Mouse (Mus musculus) intestine, embryonic 14.5 days (tissue): ENCODE results near the gene Rom1. TPM values are rescaled to one million over a fixed set of nuclear protein-coding genes. Genes with fewer than 3 reads are reported as not detected.

Experiments
- ATAC-seq: fragments of 200-750 bp; cut with Nextera tagmentation; replicated peaks from 2 replicates; pipeline ENCODE4 v1.8.0; 2017; ENCODE audit warnings: low read depth, moderate number of reproducible peaks, moderate TSS enrichment, moderate library complexity; ENCODE audit not compliant: low FRiP score, low TSS enrichment
- DNase-seq: peaks from one replicate; pipeline ENCODE4 v3.0.0-alpha.2; 2018; ENCODE audit warnings: low spot score
- H3K27ac ChIP-seq: fragments of 300-500 bp; sonication (generic); 2 replicates; pipeline ENCODE4 v1.5.1; 2014; ENCODE audit warnings: low read depth, mild to moderate bottlenecking, control low read depth
- H3K27me3 ChIP-seq: fragments of 300-500 bp; sonication (generic); replicated peaks from 2 replicates; pipeline ENCODE4 v1.6.1; 2014; ENCODE audit warnings: low read length, control low read depth; ENCODE audit not compliant: control insufficient read depth, insufficient read depth
- H3K36me3 ChIP-seq: fragments of 300-500 bp; sonication (generic); 2 replicates; pipeline ENCODE4 v1.6.1; 2014; ENCODE audit warnings: low read length, control low read depth; ENCODE audit not compliant: control insufficient read depth, insufficient read depth
- H3K4me1 ChIP-seq: fragments of 300-500 bp; sonication (generic); replicated peaks from 2 replicates; pipeline ENCODE4 v1.6.1; 2014; ENCODE audit warnings: low read length, control low read depth, mixed read lengths; ENCODE audit not compliant: control insufficient read depth, insufficient read depth
- H3K4me2 ChIP-seq: fragments of 300-500 bp; sonication (generic); 2 replicates; pipeline ENCODE4 v1.6.1; 2014; ENCODE audit warnings: low read length
- H3K4me3 ChIP-seq: fragments of 300-500 bp; sonication (generic); 2 replicates; pipeline ENCODE4 v1.5.1; 2014; ENCODE audit warnings: low read depth, low read length, control low read depth, mixed read lengths
- H3K9ac ChIP-seq: fragments of 300-500 bp; sonication (generic); 2 replicates; pipeline ENCODE4 v1.6.1; 2014; ENCODE audit warnings: mild to moderate bottlenecking, low read length
- H3K9me3 ChIP-seq: fragments of 300-500 bp; sonication (generic); 2 replicates; pipeline ENCODE4 v1.6.1; 2016; ENCODE audit warnings: low read length, control low read depth; ENCODE audit not compliant: control insufficient read depth
- WGBS: fragments of 180-500 bp; shearing (Covaris S2); extraction: QIAGEN DNeasy Blood & Tissue Kit; methylation state at CpG from one replicate; pipeline ENCODE4 v1.1.7; 2014; 5-methylcytosine and 5-hydroxymethylcytosine counted together
- polyA plus RNA-seq: library from polyadenylated mRNA; unstranded; fragments of >200 nt; fragmentation: Nextera tagmentation; extraction: Ambion mirVana; gene quantifications from 2 replicates; pipeline ENCODE4 v1.2.1, GENCODE M21; 2014

Rom1 gene
- polyA plus RNA-seq, 1 experiment from 2014 or later = 1.1 TPM

DNA sequence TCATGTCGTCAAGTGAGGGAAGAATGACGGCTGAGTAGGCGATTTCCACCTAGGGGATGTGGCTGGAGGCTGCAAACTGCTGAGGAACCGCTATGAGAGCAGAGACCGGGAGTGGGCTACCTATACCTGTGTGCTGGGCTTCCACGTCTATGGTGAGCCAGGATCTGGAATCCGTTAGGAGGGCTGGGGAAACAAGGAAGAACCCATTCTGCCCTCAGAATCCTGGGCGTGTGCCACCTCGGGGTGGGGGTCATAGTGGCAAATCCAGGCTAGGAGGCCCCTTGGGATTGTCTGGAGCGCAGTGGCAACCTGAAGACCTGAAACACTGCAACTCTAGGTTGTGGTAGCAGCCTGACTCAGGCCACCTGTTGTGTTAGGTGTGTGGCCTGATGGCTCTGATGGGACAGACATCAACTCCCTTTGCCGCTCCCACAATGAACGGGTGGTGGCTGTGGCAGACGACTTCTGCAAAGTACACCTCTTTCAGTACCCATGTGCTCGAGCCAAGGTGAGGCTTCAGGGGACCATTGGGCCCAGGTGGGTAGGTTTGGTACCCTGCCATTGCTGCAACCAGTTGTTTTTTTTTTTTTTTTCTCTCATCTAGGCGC is 11.5 kb upstream of the Rom1 start:
- Histone ChIP-seq H3K36me3 (peaks cover 46% of the 10 kb centered on the region), H3K4me3 (0 out of 2 replicates have a peak overlapping the region, but pooled peaks have one; percentile 98), H3K27ac (no peak overlapping the region), H3K4me1 (peaks cover 26% of the 10 kb centered on the region), H3K4me2 (peak overlapping the region; percentile 75), H3K9ac (peak overlapping the region; percentile 99), H3K27me3 (no peaks in the 10 kb centered on the region), H3K9me3 (no peaks in the 10 kb centered on the region)
- ATAC-seq (no peak), DNase-seq (no peak)
- 80% methylated on average over 15 of the region's 15 CpGs for WGBS

DNA sequence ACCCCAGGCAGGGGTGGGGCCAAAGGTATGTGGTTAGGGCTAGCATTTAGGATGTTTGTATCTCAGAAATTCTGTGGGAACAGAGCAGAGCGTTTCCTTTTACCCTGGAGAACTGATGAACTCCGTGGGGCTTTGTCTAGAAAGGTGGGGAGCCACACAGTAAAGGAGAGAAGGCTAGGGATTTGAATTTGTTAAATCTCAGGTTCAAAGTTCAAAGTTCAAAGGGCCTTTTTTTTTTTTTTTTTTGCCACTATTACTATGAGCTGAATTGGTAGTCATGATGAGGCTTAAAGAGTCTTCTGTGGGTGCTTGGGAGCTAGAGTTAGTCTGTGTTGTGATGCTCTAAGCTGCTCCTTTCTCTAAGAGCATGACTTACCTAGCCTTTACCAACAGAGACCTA is 7.6 kb upstream of the Rom1 start:
- ATAC-seq (no peak), DNase-seq (no peak)
- Histone ChIP-seq H3K4me3 (no peak overlapping the region), H3K27me3 (no peaks in the 10 kb centered on the region), H3K9me3 (no peaks in the 10 kb centered on the region), H3K4me1 (peaks cover 5% of the 10 kb centered on the region; the same call in 1 of the 2 replicates), H3K9ac (no peak overlapping the region), H3K4me2 (no peak overlapping the region), H3K36me3 (peaks cover 62% of the 10 kb centered on the region), H3K27ac (no peak overlapping the region)
- WGBS = 79% methylated on average over 2 of the region's 2 CpGs

DNA sequence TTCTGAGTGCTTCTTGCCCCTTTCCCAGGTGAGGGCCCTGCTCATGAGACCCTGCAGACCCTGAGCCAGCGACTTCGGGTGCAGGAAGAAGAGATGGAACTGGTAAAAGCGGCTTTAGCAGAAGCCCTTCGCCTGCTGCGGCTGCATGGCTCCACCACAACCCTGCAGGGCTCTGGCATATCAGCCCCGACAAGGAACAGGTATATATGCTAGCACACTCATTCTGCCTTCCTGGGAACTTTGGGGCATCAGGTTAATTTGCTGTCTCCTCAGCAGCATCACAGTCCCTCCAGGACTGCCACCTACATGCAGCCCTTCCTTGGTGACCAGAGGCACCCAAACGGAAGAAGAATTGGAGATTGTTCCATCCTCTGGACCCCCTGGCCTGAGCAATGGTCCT is 1.6 kb upstream of the Rom1 start:
- peaks cover 46% of the 10 kb centered on the region for H3K36me3 ChIP-seq
- no peaks in the 10 kb centered on the region for H3K27me3 ChIP-seq
- no peaks in the 10 kb centered on the region for H3K9me3 ChIP-seq
- H3K4me3 ChIP-seq = peak overlapping the region; percentile 78
- peak overlapping the region; percentile 78 for H3K9ac ChIP-seq
- peaks cover 13% of the 10 kb centered on the region for H3K4me1 ChIP-seq
- DNase-seq = no peak
- H3K4me2 ChIP-seq = peak overlapping the region; percentile 79
- no peak for ATAC-seq
- H3K27ac ChIP-seq = no peak overlapping the region
- 81% methylated on average over 7 of the region's 7 CpGs for WGBS

DNA sequence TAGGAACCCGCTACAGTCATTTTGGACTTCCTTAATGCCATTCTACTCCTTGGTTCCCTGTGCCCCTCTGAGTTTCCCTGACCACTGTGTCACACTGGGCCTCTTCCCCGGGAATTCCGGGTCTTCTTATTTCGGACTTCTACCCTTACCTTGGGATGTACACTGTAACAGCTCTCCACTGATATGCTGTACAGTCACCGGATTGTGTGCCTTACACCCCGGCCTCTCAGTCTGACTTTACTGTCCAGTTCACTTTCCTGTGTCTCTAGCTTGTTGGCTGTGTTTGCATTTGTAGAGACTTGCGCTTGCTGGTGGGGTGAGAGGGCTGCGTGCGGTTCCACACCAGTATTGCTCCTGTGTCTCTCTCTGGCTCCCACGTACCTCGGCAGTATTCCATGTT is 961 bp upstream of the Rom1 start:
- Histone ChIP-seq H3K4me2 (peak overlapping the region; percentile 79), H3K36me3 (peaks cover 46% of the 10 kb centered on the region), H3K9me3 (no peaks in the 10 kb centered on the region), H3K9ac (peak overlapping the region; percentile 78), H3K27ac (peak overlapping the region; percentile 81), H3K4me1 (peaks cover 13% of the 10 kb centered on the region), H3K4me3 (peak overlapping the region; percentile 78), H3K27me3 (no peaks in the 10 kb centered on the region)
- ATAC-seq (peak; percentile 29), DNase-seq (no peak)
- WGBS = 9% methylated on average over 11 of the region's 11 CpGs

DNA sequence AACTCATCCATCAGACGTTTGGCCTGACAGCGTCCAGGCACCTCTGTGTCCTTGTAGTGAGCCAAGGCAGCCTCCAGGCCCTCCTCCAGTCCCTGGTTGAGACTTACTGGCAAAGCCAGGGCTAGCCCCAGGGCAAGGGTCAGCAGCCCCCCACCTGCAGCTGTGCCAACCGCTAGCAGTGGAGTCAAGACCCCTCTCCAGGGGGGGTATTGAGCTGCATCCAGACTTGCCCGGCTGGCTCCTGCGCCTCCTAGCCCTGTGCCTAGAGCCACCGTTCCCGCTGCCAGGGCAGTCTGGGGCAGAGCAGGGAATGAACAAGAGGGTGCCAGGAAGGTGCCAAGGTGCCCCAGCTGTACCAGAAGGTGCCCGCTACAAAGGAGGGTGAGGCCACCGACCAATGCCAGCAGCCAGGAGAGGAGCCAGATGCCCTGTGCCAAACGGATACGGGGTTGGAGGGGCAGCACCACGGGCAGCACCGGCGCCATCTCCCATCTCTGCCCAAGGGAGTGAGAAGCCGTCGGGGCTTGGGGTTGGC is 400 bp downstream of the Rom1 start:
- WGBS = 18% methylated on average over 16 of the region's 16 CpGs
- ATAC-seq = no peak; the same call in 1 of the 2 replicates
- H3K9me3 ChIP-seq = no peaks in the 10 kb centered on the region
- H3K4me1 ChIP-seq = peaks cover 13% of the 10 kb centered on the region
- peak overlapping the region; percentile 78; the same call in 1 of the 2 replicates for H3K9ac ChIP-seq
- H3K27me3 ChIP-seq = no peaks in the 10 kb centered on the region
- DNase-seq = no peak
- peaks cover 34% of the 10 kb centered on the region for H3K36me3 ChIP-seq
- H3K4me3 ChIP-seq = peak overlapping the region; percentile 78
- peak overlapping the region; percentile 79 for H3K4me2 ChIP-seq
- H3K27ac ChIP-seq = peak overlapping the region; percentile 81

DNA sequence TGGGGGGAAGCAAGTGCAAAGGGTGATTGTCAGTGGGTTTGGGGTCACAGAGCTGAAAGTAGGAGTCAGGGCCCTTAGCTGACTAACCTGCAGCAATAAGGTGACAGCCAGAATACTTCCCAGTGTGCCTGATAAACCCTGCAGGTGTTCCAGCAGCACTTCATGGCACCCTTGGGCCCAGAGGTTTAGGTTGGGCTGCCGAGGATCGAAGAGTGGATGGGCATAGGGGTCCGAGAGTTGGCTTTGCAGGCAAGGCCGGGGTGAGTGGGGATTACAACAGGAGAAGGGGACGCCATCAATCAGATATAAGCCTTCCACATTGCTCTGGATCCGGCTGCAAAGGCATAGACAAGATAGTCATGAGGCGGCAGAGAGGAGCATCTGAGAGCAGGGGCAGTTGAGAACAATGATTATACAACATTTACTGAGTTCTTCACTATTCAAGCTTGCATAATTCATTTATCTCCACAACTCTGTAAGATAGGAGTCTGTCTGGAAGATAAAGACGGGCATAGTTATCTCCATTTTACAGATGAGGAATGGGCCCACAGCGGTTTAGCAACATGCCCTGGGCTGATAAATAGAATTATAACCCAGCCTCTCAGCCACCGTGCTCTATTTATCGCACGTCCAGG is 1.1 kb downstream of the Rom1 start:
- WGBS = 84% methylated on average over 12 of the region's 12 CpGs
- no peaks in the 10 kb centered on the region for H3K9me3 ChIP-seq
- no peak overlapping the region for H3K4me2 ChIP-seq
- no peak overlapping the region for H3K27ac ChIP-seq
- no peak for DNase-seq
- H3K36me3 ChIP-seq = peaks cover 32% of the 10 kb centered on the region
- no peak overlapping the region for H3K9ac ChIP-seq
- ATAC-seq = no peak
- H3K4me1 ChIP-seq = peaks cover 13% of the 10 kb centered on the region
- H3K4me3 ChIP-seq = no peak overlapping the region
- no peaks in the 10 kb centered on the region for H3K27me3 ChIP-seq

DNA sequence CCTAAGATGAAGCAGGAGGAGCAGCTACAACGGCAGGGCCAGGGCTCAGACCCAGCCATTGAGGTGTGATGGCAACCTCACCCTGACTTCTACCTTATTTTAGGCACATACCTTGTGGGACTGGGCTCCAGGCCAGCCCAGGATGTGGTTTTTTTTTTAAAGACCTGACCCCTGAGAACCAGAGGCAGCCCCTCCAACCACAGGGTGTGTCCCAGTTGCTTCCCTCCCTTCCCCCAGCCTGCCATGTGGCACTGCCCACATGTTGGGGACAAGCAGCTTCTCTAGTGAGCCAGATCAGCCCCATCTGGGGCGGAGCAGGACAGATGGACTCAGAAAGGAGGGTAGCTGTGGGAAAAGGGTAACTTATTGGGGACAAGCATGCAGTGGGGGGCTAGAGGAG is 2.4 kb downstream of the Rom1 start:
- DNase-seq (no peak), ATAC-seq (no peak)
- Histone ChIP-seq H3K4me2 (no peak overlapping the region), H3K27ac (no peak overlapping the region), H3K4me1 (peaks cover 16% of the 10 kb centered on the region), H3K9me3 (no peaks in the 10 kb centered on the region), H3K27me3 (no peaks in the 10 kb centered on the region), H3K9ac (no peak overlapping the region), H3K36me3 (peaks cover 36% of the 10 kb centered on the region), H3K4me3 (no peak overlapping the region)
- 91% methylated on average over 2 of the region's 2 CpGs for WGBS

DNA sequence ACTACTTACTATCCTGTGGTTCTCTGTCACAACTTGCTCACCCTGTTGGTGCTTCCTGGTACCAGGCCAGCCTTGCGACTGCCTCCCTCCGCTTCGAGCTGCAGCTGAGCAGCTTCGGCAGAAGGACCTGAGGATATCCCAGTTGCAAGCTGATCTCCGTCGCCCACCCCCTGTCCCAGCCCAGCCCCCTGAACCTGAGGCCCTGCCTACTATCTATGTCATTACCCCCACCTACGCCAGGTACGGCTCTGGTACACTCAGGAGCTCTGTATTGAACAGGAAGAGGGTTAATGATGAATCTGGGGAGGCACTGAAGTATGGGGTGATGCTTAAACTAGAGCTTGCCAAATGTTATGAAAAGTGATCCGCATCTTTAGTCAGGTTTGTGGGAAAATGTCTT is 7.4 kb downstream of the Rom1 start:
- Histone ChIP-seq H3K9me3 (no peaks in the 10 kb centered on the region), H3K4me2 (peak overlapping the region; percentile 65; the same call in 1 of the 2 replicates), H3K27ac (no peak overlapping the region), H3K9ac (no peak overlapping the region), H3K4me1 (peaks cover 11% of the 10 kb centered on the region), H3K36me3 (peaks cover 32% of the 10 kb centered on the region), H3K4me3 (peak overlapping the region; percentile 87; the same call in 1 of the 2 replicates), H3K27me3 (no peaks in the 10 kb centered on the region)
- WGBS = 80% methylated on average over 9 of the region's 9 CpGs
- DNase-seq = no peak
- no peak for ATAC-seq
